Mouse (Mus musculus) lung, adult 2 months (tissue): ENCODE data around the gene Tgif2lx2.
"Not testable (repeated sequence)": the region's sequence is repeated elsewhere in the genome, so short reads cannot be mapped to it uniquely, and the experiment has no call there.

Source experiments
- CTCF ChIP-seq: fragments of 200-500 bp; IDR thresholded peaks from 2 replicates; pipeline ENCODE4 v1.5.1; 2011; ENCODE audit warnings: mild to moderate bottlenecking, low read length, control low read depth; ENCODE audit not compliant: insufficient read depth
- POLR2A ChIP-seq: fragments of 200-500 bp; IDR thresholded peaks from 2 replicates; pipeline ENCODE4 v1.6.1; 2011; ENCODE audit warnings: low read depth, mild to moderate bottlenecking, control low read depth, low read length, borderline replicate concordance; ENCODE audit errors: extremely low read depth

GRCm38 (mm10) chrX:118426927-118427326 is at the start of gene Tgif2lx2:
- TF ChIP-seq POLR2A, CTCF: not testable (repeated sequence)
